Mouse (Mus musculus): ENCODE measurements around the gene Arhgap21. TPM values are rescaled to one million over a fixed set of nuclear protein-coding genes. Genes with fewer than 3 reads are reported as not detected.

Gene Arhgap21
- polyA plus RNA-seq, 1 experiment from 2014 or later: 5.2 TPM

DNA sequence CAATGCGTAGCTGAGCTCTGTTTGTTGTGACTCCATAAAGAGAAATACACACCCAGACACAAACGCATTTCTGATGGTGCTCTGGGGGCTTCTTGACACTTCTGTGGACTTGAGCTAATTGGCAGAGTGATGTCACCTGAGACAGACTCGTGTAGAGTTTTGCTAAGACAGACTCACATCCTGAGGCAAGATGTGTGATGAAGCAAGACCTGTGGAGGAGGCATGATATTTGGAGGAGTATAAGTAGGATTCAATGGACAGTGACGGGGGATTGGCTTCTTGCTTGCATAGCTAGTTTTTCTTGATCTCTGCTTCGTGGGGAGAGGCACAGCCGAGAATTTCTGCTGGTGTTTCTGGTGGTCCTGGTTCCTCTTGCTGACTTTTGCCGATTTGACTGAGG is 150.5 kb downstream of the Arhgap21 start:
- Histone ChIP-seq H3K4me1 (ENCODE audit: control insufficient read depth, low read depth, low read length) (no peaks in the 10 kb centered on the region), H3K9me3 (replicated peaks; ENCODE audit: control insufficient read depth, low read length) (no peaks in the 10 kb centered on the region), H3K27ac (ENCODE audit: low read length) (no peak overlapping the region), H3K27me3 (ENCODE audit: control insufficient read depth, insufficient read depth, low read depth, low read length) (no peaks in the 10 kb centered on the region), H3K36me3 (ENCODE audit: control insufficient read depth, insufficient read depth) (no peaks in the 10 kb centered on the region), H3K4me3 (ENCODE audit: low read depth, low read length) (no peak overlapping the region), H3K4me2 (ENCODE audit: low read depth, low read length) (no peak overlapping the region), H3K9ac (ENCODE audit: low read depth, low read length) (no peak overlapping the region)
- 54% methylated on average over 7 of the region's 7 CpGs for WGBS (ENCODE audit: insufficient replicate concordance)
- ATAC-seq (ENCODE audit: low read depth): no peak

DNA sequence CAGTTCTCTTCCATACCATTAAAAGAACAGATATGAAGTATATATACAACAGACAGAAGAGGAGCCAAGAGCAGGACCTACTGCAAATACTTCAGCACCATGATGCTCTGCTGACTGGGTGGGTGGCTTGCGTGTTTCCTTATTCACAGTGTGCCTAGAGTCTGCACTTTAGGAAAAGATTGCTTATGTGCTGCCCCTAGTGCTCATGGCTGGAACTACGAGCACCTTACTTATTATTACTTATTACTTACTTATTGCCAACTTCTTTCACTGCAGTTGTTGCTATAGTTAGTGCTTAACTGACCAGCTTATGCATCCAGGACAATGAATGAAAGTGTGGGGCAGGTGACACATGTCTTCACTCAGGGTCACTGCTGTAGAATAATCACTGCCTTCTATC is 154.7 kb downstream of the Arhgap21 start:
- Histone ChIP-seq H3K4me1 (ENCODE audit: control insufficient read depth, low read depth, low read length) (no peaks in the 10 kb centered on the region), H3K4me3 (ENCODE audit: low read depth, low read length) (no peak overlapping the region), H3K9me3 (replicated peaks; ENCODE audit: control insufficient read depth, low read length) (no peaks in the 10 kb centered on the region), H3K36me3 (ENCODE audit: control insufficient read depth, insufficient read depth) (no peaks in the 10 kb centered on the region), H3K27ac (ENCODE audit: low read length) (no peak overlapping the region), H3K4me2 (ENCODE audit: low read depth, low read length) (no peak overlapping the region), H3K9ac (ENCODE audit: low read depth, low read length) (no peak overlapping the region), H3K27me3 (ENCODE audit: control insufficient read depth, insufficient read depth, low read depth, low read length) (no peaks in the 10 kb centered on the region)
- WGBS (ENCODE audit: insufficient replicate concordance): 62% methylated on average over 2 of the region's 2 CpGs
- no peak for ATAC-seq (ENCODE audit: low read depth)

DNA sequence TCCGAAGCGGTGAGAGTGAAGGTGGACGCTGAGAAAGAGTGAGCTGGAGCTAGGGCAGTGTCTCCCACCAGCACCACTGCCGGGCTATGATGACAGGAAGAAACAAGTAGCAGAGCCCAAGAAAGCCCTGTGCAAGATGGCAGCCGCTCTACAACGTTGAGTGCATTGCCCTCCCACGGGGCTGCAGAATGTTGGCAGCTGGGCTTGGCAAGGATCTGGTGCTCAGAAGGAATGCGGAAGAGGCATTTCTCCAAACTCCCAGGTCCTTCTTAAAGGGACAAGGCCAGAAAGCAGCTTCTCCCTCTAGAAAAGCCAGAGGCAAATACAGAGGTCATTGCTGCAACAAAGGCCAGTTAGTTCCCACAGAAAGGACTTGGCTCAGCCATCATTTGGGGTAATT is 157.2 kb downstream of the Arhgap21 start:
- no peak overlapping the region for H3K4me2 ChIP-seq (ENCODE audit: low read depth, low read length)
- no peak overlapping the region for H3K4me3 ChIP-seq (ENCODE audit: low read depth, low read length)
- no peak for ATAC-seq (ENCODE audit: low read depth)
- H3K27ac ChIP-seq (ENCODE audit: low read length): no peak overlapping the region
- H3K36me3 ChIP-seq (ENCODE audit: control insufficient read depth, insufficient read depth): no peaks in the 10 kb centered on the region
- WGBS (ENCODE audit: insufficient replicate concordance): 73% methylated on average over 8 of the region's 8 CpGs
- H3K9ac ChIP-seq (ENCODE audit: low read depth, low read length): no peak overlapping the region
- no peaks in the 10 kb centered on the region for H3K27me3 ChIP-seq (ENCODE audit: control insufficient read depth, insufficient read depth, low read depth, low read length)
- no peaks in the 10 kb centered on the region for H3K9me3 ChIP-seq (replicated peaks; ENCODE audit: control insufficient read depth, low read length)
- H3K4me1 ChIP-seq (ENCODE audit: control insufficient read depth, low read depth, low read length): no peaks in the 10 kb centered on the region

DNA sequence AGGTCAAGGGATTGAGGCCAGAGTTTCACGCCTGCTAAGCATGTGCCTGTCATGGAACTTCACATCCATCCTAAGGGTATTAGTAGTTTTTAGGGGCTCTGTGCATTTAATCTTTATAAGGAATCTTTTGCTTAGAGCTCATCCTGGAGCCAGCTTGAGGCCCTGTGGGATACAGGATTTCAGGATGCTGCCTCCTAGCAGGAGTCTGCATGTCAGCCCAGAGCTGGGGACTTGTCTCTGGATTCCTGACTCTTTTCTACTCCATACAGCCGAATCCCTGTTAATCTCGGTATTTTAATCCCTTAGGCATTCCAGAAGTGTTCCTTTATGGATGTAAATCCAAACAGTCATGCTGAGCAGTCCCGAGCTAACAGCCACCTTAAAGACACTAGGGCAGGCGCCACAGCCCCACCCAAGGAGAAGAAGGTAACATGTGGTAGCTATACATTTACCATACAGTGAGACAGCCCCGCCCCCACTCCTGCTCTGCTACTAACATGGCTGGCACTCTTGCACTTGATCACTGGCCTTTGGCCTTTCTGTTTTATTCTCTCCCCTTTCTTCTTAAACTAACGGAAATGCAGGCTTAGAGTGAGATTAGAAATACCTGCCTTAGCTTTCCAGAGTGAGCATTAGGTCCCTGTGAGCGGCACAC is 167.3 kb downstream of the Arhgap21 start:
- no peaks in the 10 kb centered on the region for H3K4me1 ChIP-seq (ENCODE audit: control insufficient read depth, low read depth, low read length)
- H3K9ac ChIP-seq (ENCODE audit: low read depth, low read length): no peak overlapping the region
- no peak overlapping the region for H3K4me2 ChIP-seq (ENCODE audit: low read depth, low read length)
- no peak overlapping the region for H3K27ac ChIP-seq (ENCODE audit: low read length)
- H3K27me3 ChIP-seq (ENCODE audit: control insufficient read depth, insufficient read depth, low read depth, low read length): no peaks in the 10 kb centered on the region
- no peak for ATAC-seq (ENCODE audit: low read depth)
- no peaks in the 10 kb centered on the region for H3K36me3 ChIP-seq (ENCODE audit: control insufficient read depth, insufficient read depth)
- no peak overlapping the region for H3K4me3 ChIP-seq (ENCODE audit: low read depth, low read length)
- H3K9me3 ChIP-seq (replicated peaks; ENCODE audit: control insufficient read depth, low read length): no peaks in the 10 kb centered on the region
- 58% methylated on average over 8 of the region's 8 CpGs for WGBS (ENCODE audit: insufficient replicate concordance)

Other genes starting within 250 kb of the Arhgap21 start
- not detected in 2 replicates for gene Enkur, start 236.5 kb upstream of the Arhgap21 start, polyA plus RNA-seq (2015; fragmentation: Nextera tagmentation; extraction: Ambion mirVana)
- gene Thnsl1, start 236.8 kb upstream of the Arhgap21 start, polyA plus RNA-seq (2015; fragmentation: Nextera tagmentation; extraction: Ambion mirVana): 1.4 and 1.6 TPM in 2 replicates